Mouse (Mus musculus): Measurements from ENCODE around the gene Zfp800. TPM values are rescaled to one million over a fixed set of nuclear protein-coding genes. Genes with fewer than 3 reads are reported as not detected.
A peak's percentile ranks its signal among the peaks of the same experiment; 100 is the strongest.

Gene Zfp800
- polyA plus RNA-seq (2015; fragmentation: Nextera tagmentation; extraction: Ambion mirVana): 24.1 and 28.6 TPM in 2 replicates

DNA sequence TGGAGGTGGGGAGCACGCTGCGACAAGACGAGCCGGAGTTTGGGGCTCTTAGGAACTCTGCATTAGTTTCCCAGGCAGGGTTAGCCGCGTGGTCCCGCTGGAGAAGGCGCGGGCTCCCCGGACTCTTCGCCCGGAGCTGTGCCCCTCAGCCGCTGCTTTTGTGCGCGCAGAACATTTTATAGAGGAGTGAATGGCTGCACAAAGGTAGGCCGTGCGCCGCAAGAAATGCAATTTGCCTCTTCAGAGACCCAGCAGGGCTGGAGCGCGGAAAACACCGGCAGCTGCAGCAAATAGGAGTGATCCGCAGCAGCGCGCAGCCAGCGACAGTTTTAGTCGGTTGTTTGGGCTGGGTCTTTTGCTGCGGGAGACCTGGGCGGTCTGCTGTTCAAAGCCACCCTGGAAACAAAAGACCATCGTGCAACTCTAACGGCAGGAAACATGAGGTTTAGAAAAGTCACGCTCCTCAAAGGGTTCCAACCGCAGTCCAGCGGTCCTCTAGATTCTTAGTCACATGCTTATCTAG is at the start of gene Zfp800:
TSS of gene Zfp800 (minus strand) at position 325 of the 523 bp plus-strand sequence.
- Histone ChIP-seq H3K9me3 (no peaks in the 10 kb centered on the region), H3K27ac (peak within 1 kb of the TSS; percentile 78), H3K36me3 (no peaks in the 10 kb centered on the region), H3K9ac (replicated peaks) (peak within 1 kb of the TSS; percentile 64), H3K27me3 (peaks cover 35% of the 10 kb centered on the region), H3K4me1 (replicated peaks) (peaks cover 22% of the 10 kb centered on the region), H3K4me2 (replicated peaks) (peak within 1 kb of the TSS; percentile 57), H3K4me3 (replicated peaks) (peak within 1 kb of the TSS; percentile 40)
- ATAC-seq: peak; percentile 66
- WGBS: under 1% methylated on average over 33 of the region's 33 CpGs

DNA sequence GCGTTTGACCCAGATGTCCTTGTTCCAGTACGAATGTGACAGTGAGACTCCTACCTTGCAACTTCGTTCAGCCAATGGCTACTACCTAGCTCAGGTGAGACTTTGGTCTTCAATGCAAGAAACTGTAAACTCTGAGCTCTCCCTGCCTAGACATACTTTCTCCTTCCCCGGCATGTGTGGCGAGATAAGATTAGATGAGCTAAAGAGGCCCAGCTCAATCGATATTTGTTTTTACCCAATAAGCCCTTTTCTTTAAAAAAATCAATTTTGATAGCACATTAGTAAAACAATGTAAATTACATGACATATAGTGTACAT is 33.7 kb upstream of the Zfp800 start:
- ATAC-seq: no peak
- Histone ChIP-seq H3K9me3 (no peaks in the 10 kb centered on the region), H3K4me2 (replicated peaks) (no peak overlapping the region), H3K9ac (replicated peaks) (no peak overlapping the region), H3K27ac (no peak overlapping the region), H3K4me3 (replicated peaks) (no peak overlapping the region), H3K27me3 (no peaks in the 10 kb centered on the region), H3K4me1 (replicated peaks) (no peaks in the 10 kb centered on the region), H3K36me3 (peaks cover 12% of the 10 kb centered on the region)
- WGBS: 80% methylated on average over 6 of the region's 6 CpGs

DNA sequence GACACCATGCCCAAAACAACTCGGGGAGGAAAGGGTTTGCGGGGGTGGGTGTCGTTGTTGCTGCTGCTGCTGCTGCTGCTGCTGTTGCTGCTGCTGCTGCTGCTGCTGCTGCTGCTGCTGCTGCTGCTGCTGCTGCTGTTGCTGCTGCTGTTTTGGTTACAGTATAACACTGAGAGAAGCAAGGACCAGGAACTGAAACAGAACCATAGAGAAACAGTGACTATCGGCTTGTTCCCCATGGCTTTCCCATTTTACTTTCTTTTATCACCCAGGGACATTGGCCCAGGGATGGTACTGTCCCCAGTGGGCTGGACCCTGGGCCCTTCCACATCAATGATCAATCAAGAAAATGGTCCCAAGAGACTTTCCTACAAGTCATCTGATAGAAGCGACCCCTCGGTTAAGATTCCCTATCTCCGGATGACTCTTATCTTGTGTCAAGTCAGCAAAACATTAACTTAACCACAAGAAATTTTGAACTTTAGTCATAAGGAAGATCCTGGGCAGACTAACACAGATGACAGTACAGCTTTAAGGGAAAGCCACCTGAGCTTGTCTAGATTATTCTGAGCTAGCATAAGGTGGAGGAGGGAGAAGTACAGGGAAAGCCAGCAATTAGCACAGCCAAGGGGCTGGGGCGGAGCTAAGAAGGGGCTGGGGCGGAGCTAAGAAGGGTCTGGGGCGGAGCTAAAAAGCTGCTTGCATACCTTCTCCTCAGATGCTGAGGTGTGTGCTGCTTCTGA is 33.2 kb upstream of the Zfp800 start:
- H3K27me3 ChIP-seq: no peaks in the 10 kb centered on the region
- WGBS: 80% methylated on average over 10 of the region's 10 CpGs
- no peaks in the 10 kb centered on the region for H3K9me3 ChIP-seq
- peaks cover 2% of the 10 kb centered on the region; the same call in 1 of the 2 replicates for H3K4me1 ChIP-seq (replicated peaks)
- ATAC-seq: no peak
- no peak overlapping the region for H3K4me2 ChIP-seq (replicated peaks)
- H3K4me3 ChIP-seq (replicated peaks): no peak overlapping the region
- peaks cover 17% of the 10 kb centered on the region for H3K36me3 ChIP-seq
- no peak overlapping the region for H3K9ac ChIP-seq (replicated peaks)
- H3K27ac ChIP-seq: no peak overlapping the region

DNA sequence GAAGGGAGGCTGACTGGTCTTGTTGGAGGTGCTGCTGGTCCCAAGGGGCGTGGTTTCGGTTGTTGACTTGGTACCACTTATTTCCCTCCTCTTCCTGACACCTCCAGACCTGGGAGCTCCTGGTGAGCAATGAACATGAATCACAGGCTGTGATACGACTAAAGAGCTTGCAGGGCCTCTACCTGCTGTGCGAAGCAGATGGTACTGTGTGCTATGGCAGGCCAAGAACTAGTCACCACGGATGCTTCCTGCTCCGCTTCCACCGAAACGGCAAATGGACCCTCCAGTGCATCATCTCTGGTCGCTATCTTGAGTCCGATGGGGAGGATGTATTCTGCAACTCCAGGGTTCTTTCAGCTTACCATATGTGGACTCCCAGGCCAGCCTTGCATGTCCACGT is 32.1 kb upstream of the Zfp800 start:
- H3K4me2 ChIP-seq (replicated peaks): no peak overlapping the region
- peaks cover 12% of the 10 kb centered on the region for H3K4me1 ChIP-seq (replicated peaks)
- 93% methylated on average over 11 of the region's 11 CpGs for WGBS
- H3K9ac ChIP-seq (replicated peaks): no peak overlapping the region
- H3K36me3 ChIP-seq: peaks cover 24% of the 10 kb centered on the region
- H3K9me3 ChIP-seq: no peaks in the 10 kb centered on the region
- no peak overlapping the region for H3K4me3 ChIP-seq (replicated peaks)
- H3K27ac ChIP-seq: no peak overlapping the region
- ATAC-seq: no peak
- H3K27me3 ChIP-seq: no peaks in the 10 kb centered on the region

DNA sequence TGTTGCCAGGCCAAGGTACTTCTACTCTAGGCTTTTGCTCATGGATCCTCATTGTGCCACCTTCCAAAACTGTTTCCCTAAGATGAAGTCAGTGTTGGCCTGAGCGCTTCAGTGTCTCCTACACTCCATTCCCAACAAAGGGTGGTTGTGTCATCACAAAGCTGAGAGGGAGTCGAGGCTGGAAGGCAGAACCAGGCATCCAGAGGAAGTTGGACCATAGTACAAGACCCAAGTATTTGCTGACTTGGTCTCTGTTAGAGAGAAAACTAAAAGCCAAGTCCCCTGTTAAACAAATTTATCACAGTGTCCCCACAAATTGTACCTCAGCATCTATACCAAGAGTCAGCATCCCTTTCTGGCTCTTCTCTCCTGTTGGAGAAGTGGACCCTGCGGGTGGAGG is 30.5 kb upstream of the Zfp800 start, which contains the start of gene Gcc1:
TSS of gene Gcc1 (minus strand) at position 101 of the 400 bp plus-strand sequence.
- Histone ChIP-seq H3K4me1 (replicated peaks) (peaks cover 21% of the 10 kb centered on the region), H3K9me3 (no peaks in the 10 kb centered on the region), H3K27ac (no peak within 1 kb of the TSS), H3K27me3 (no peaks in the 10 kb centered on the region), H3K4me2 (replicated peaks) (no peak within 1 kb of the TSS), H3K36me3 (peaks cover 24% of the 10 kb centered on the region), H3K4me3 (replicated peaks) (no peak within 1 kb of the TSS), H3K9ac (replicated peaks) (no peak within 1 kb of the TSS)
- WGBS: 88% methylated on average over 3 of the region's 3 CpGs
- ATAC-seq: no peak

DNA sequence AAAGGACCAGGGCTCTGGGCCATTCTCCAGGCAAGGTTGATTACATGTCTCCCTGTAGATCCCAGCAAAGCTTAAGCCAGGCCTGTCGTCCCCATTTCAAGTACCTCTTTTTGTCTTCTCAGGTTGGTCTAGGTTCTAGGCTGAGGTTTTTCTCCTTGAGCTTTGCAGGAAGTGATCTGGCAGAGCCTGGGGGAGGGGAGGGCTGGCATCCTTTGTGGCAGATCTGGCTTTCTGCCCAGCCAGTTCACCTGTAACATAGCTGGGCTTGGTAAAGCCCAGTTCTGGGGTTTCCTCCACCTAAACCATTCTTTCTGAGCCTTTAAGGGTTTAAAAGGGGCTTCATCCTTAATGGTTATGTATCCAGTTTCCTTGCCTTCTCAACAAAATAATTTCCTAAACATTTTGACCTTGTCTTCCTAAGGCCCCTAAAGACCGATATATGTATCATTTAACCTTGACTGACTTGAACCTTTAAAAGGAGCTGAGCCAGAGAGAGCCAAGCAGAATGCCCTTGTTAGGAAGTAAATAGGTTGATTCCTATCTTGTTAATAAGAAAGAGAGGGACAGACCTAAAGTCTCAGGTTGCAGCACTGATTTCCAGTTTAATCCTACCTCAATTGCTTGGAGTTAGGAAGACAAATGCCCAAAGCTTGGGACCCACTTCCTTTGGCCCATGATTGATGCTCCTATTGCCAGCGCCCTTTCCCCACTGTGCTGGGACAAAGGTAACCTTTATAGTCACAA is 29.5 kb upstream of the Zfp800 start, which contains the start of gene Fscn3:
TSS of gene Fscn3 (plus strand) at position 694 of the 744 bp plus-strand sequence.
- Histone ChIP-seq H3K4me2 (replicated peaks) (no peak within 1 kb of the TSS), H3K4me3 (replicated peaks) (no peak within 1 kb of the TSS), H3K9me3 (no peaks in the 10 kb centered on the region), H3K36me3 (peaks cover 24% of the 10 kb centered on the region), H3K4me1 (replicated peaks) (peaks cover 21% of the 10 kb centered on the region), H3K9ac (replicated peaks) (no peak within 1 kb of the TSS), H3K27ac (no peak within 1 kb of the TSS), H3K27me3 (no peaks in the 10 kb centered on the region)
- WGBS: 75% methylated on average over 3 of the region's 3 CpGs
- ATAC-seq: no peak

DNA sequence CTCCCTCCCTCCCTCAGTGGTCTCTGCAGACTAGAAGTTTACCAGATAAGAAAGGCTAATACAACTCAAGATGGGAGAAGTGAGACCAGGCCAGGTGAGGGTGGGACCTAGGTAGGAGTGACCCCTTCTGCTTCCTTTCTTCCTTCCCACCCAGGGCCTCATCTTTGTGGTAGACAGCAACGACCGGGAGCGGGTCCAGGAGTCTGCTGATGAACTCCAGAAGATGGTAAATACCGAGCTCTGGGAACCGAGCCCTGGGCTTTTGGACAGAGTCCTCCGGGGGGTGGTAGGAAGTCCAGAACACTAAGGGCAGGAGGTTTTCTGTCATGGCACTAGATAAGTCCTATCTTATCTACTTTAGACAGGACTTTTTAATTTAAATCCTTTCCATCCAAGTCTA is 27.2 kb upstream of the Zfp800 start:
- no peak overlapping the region for H3K9ac ChIP-seq (replicated peaks)
- peaks cover 39% of the 10 kb centered on the region for H3K4me1 ChIP-seq (replicated peaks)
- no peaks in the 10 kb centered on the region for H3K27me3 ChIP-seq
- H3K4me3 ChIP-seq (replicated peaks): peak overlapping the region; percentile 87
- 95% methylated on average over 6 of the region's 6 CpGs for WGBS
- H3K27ac ChIP-seq: no peak overlapping the region
- H3K9me3 ChIP-seq: no peaks in the 10 kb centered on the region
- peak overlapping the region; percentile 68 for H3K4me2 ChIP-seq (replicated peaks)
- no peak for ATAC-seq
- H3K36me3 ChIP-seq: peaks cover 24% of the 10 kb centered on the region

DNA sequence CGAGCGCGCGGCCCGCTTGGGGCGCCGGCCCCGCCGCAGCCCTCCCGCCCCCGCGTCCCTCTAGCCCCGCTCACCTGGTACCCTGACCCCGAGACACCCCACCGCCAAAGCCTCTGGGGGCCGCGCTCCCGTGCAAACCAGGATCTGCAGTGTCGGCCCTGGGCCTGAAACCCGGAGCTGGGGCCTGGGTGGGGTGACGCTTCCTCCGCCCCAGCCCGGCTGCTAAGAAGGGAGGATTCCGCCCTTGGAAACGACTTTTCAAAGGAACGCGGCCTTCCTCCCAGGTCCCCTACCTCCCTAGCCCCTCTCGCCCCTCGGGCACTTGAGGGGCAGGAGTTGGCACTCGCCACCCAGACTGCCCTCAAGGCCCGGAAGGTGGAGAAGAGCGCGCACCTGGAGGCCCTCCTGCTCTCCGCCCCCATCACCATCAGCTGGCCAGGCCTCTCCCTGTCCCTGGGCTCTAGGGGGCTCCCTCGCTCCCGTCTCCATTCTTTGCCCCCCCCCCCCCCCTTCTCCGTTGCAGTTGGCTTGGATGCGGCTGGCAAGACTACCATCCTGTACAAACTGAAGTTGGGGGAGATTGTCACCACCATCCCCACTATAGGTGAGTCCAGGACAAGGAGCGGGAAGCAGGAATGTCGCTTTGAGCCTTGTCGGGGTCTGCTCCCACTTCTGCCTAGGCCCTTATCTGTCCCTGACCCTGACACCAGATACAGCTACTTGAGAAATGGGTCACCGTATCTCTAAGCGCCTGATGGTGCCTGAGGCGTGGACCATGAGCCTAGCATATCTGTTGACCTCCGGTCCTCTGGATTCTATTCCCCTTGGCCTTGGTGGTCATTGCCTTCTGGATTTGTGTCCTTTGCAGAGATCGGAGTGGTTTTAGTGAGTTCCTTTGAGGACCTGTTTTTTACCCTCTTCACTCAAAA is 26.2 kb upstream of the Zfp800 start:
- 16% methylated on average over 34 of the region's 46 CpGs for WGBS
- peak overlapping the region; percentile 94 for H3K9ac ChIP-seq (replicated peaks)
- H3K36me3 ChIP-seq: peaks cover 26% of the 10 kb centered on the region
- peak overlapping the region; percentile 86 for H3K27ac ChIP-seq
- no peaks in the 10 kb centered on the region for H3K27me3 ChIP-seq
- peak overlapping the region; percentile 87 for H3K4me3 ChIP-seq (replicated peaks)
- H3K4me1 ChIP-seq (replicated peaks): peaks cover 46% of the 10 kb centered on the region
- H3K9me3 ChIP-seq: no peaks in the 10 kb centered on the region
- peak overlapping the region; percentile 68 for H3K4me2 ChIP-seq (replicated peaks)
- peak; percentile 59 for ATAC-seq

DNA sequence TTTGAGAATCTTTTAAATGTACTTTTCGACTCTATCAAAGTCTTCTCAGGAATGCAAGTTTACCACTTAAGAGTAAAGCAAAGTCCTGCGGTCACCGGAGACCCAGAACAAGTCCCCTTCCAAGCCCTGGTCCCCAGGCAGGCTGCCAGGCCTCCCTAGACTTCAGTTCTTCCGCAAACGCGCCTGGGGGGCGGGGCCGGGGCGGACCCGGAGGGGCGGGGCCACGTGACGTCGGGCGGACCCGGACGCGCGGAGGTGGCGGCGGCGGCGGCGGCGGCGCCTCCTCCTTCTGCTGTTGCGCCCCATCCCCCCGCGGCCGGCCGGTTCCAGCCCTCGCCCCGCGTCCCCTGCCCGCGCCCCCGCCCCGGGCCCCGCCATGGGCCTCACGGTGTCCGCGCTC is 25.5 kb upstream of the Zfp800 start, which contains the start of gene Arf5:
TSS of gene Arf5 (plus strand) at position 248 of the 400 bp plus-strand sequence.
- no peaks in the 10 kb centered on the region for H3K9me3 ChIP-seq
- peaks cover 46% of the 10 kb centered on the region for H3K4me1 ChIP-seq (replicated peaks)
- H3K4me3 ChIP-seq (replicated peaks): peak within 1 kb of the TSS; percentile 87
- peak; percentile 75 for ATAC-seq
- H3K9ac ChIP-seq (replicated peaks): peak within 1 kb of the TSS; percentile 94
- peak within 1 kb of the TSS; percentile 100 for H3K4me2 ChIP-seq (replicated peaks)
- WGBS: 2% methylated on average over 23 of the region's 42 CpGs
- H3K36me3 ChIP-seq: peaks cover 33% of the 10 kb centered on the region
- H3K27ac ChIP-seq: peak within 1 kb of the TSS; percentile 86
- no peaks in the 10 kb centered on the region for H3K27me3 ChIP-seq

DNA sequence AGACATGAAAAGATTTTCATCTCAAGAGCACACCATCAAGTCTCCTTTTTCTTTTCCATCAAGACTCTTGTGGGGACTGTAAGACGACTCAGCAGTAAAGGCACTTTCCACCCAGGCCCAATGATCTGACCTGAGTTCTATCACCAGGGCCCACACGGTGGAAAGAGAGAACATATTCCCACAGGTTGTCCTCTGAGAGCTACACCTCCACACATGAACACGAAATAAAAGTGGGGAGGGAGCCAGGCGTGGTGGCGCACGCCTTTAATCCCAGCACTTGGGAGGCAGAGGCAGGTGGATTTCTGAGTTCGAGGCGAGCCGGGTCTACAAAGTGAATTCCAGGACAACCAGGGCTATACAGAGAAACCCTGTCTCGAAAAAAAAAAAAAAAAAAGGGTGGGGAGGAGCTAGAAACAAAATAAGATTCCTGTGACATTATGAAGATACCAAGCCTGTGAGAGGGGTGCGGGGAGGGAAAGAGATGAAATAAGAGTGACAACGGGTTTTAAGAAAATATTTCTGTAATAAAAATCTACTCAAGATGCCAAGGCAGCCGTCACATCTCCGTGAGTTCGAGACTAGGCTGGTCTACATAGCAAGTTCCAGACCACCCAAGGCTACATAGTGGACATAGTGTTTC is 25.0 kb upstream of the Zfp800 start:
- peak; percentile 2; the same call in 1 of the 2 replicates for ATAC-seq
- peaks cover 46% of the 10 kb centered on the region for H3K4me1 ChIP-seq (replicated peaks)
- H3K36me3 ChIP-seq: peaks cover 34% of the 10 kb centered on the region
- 0 out of 2 replicates have a peak overlapping the region, but pooled peaks have one; percentile 94 for H3K9ac ChIP-seq (replicated peaks)
- H3K4me2 ChIP-seq (replicated peaks): peak overlapping the region; percentile 68
- peak overlapping the region; percentile 87 for H3K4me3 ChIP-seq (replicated peaks)
- WGBS: 72% methylated on average over 15 of the region's 15 CpGs
- H3K27me3 ChIP-seq: no peaks in the 10 kb centered on the region
- H3K9me3 ChIP-seq: no peaks in the 10 kb centered on the region
- peak overlapping the region; percentile 86; the same call in 1 of the 2 replicates for H3K27ac ChIP-seq
